Comparison of ENCODE assay signal across 20 mouse cellular contexts in the genomic region with DNA sequence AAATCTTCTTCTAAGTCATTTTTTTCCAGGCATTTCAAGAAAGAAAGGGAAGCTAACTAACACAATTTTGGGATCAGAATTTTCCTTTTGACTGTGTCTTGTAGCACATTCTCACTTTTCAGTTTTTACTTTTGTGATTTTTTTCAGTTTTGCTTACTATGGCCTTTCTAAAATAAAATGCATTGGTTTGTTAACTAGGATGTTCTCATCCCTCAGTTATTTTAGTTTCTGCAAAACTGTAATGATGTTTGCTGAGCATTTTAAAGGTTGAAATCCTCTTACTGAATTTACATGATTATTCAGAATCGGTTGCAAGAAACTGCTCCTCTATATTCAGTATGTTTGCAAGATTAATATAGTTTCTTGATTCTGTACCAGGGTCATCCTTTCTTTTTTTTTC.
"Had no signal": no experiment of that assay in that cellular context is flagged by ENCODE, and none has a peak within 500 bp of the region (broad histone marks: within the 10 kb centered on the region; RNA-seq: fewer than 3 reads in every experiment).

No protein-coding gene starts in this region.

- ATAC-seq: forebrain, embryonic 13.5 days; forebrain, embryonic 14.5 days; forebrain, embryonic 15.5 days; forebrain, embryonic 16.5 days; forebrain, postnatal 0 days had no signal

- DNase-seq: cerebellum, adult 9-10 months; cerebellum, adult 9-11 months; cerebellum, postnatal 10 days; cerebellum, postnatal 14 days; cerebellum, postnatal 25 days; cerebellum, postnatal 36 days; embryo, embryonic 11 days; forebrain, postnatal 0 days; gastrocnemius, adult 2 months; gastrocnemius, postnatal 10 days; gastrocnemius, postnatal 14 days; gastrocnemius, postnatal 25 days; gastrocnemius, postnatal 36 days; heart, adult 11 months; heart, adult 18-20 months; heart, adult 2 months had no signal
